Mouse (Mus musculus) limb, embryonic 11.5 days (tissue): ENCODE measurements at regions not wholly inside any gene's neighbourhood (a gene's known extent, or its start where the extent isn't known, plus 50 kb on each side); places are given as distances from the start of the nearest gene placed in this dataset.

Source experiments
- ATAC-seq: fragments of 200-750 bp; cut with Nextera tagmentation; 2 replicates; pipeline ENCODE4 v1.8.0; 2017; ENCODE audit warnings: low read depth; ENCODE audit not compliant: insufficient number of reproducible peaks, low FRiP score, low TSS enrichment
- DNase-seq: peaks from one replicate; pipeline ENCODE4 v3.0.0-alpha.2; 2015; ENCODE audit warnings: low spot score
- H3K27ac ChIP-seq: fragments of 300-500 bp; sonication (generic); replicated peaks from 2 replicates; pipeline ENCODE4 v1.5.1; 2014; ENCODE audit warnings: low read depth, mild to moderate bottlenecking, low read length
- H3K27me3 ChIP-seq: fragments of 300-500 bp; sonication (generic); 2 replicates; pipeline ENCODE4 v1.6.1; 2014; ENCODE audit warnings: mild to moderate bottlenecking, low read length, mixed read lengths; ENCODE audit not compliant: control insufficient read depth, insufficient read depth
- H3K36me3 ChIP-seq: fragments of 300-500 bp; sonication (generic); 2 replicates; pipeline ENCODE4 v1.6.1; 2014; ENCODE audit warnings: mild to moderate bottlenecking, low read length, moderate library complexity, mixed read lengths; ENCODE audit not compliant: control insufficient read depth, insufficient read depth
- H3K4me1 ChIP-seq: fragments of 300-500 bp; sonication (generic); 2 replicates; pipeline ENCODE4 v1.6.1; 2014; ENCODE audit warnings: low read length, mixed read lengths; ENCODE audit not compliant: control insufficient read depth, insufficient read depth
- H3K4me2 ChIP-seq: fragments of 300-500 bp; sonication (generic); 2 replicates; pipeline ENCODE4 v1.6.1; 2014; ENCODE audit warnings: low read depth, mild to moderate bottlenecking, moderate library complexity; ENCODE audit not compliant: severe bottlenecking
- H3K4me3 ChIP-seq: fragments of 300-500 bp; sonication (generic); 2 replicates; pipeline ENCODE4 v1.5.1; 2014; ENCODE audit warnings: low read depth, low read length
- H3K9ac ChIP-seq: fragments of 300-500 bp; sonication (generic); 2 replicates; pipeline ENCODE4 v1.6.1; 2014; ENCODE audit warnings: mild to moderate bottlenecking, low read length
- H3K9me3 ChIP-seq: fragments of 300-500 bp; sonication (generic); 2 replicates; pipeline ENCODE4 v1.6.1; 2016; ENCODE audit warnings: low read length; ENCODE audit not compliant: control insufficient read depth
- WGBS: fragments of 180-500 bp; shearing (Covaris S2); extraction: QIAGEN DNeasy Blood & Tissue Kit; methylation state at CpG from one replicate; pipeline ENCODE4 v1.1.7; 2014; 5-methylcytosine and 5-hydroxymethylcytosine counted together

GRCm38 (mm10) chr2:169469538-169469937 is 118.0 kb downstream of the Gm11011 start:
- peaks cover 6% of the 10 kb centered on the region for H3K4me1 ChIP-seq
- no peak overlapping the region for H3K4me2 ChIP-seq
- WGBS, result 88% methylated on average over 10 of the region's 10 CpGs
- ATAC-seq, result no peak
- no peak overlapping the region for H3K27ac ChIP-seq
- no peaks in the 10 kb centered on the region for H3K9me3 ChIP-seq
- no peak for DNase-seq
- H3K9ac ChIP-seq, result no peak overlapping the region
- H3K4me3 ChIP-seq, result no peak overlapping the region
- no peaks in the 10 kb centered on the region for H3K27me3 ChIP-seq
- no peaks in the 10 kb centered on the region for H3K36me3 ChIP-seq

- no peak for DNase-seq
- Histone ChIP-seq H3K4me1 (peaks cover 6% of the 10 kb centered on the region), H3K9ac (no peak overlapping the region), H3K36me3 (no peaks in the 10 kb centered on the region), H3K4me2 (no peak overlapping the region), H3K27ac (no peak overlapping the region), H3K9me3 (no peaks in the 10 kb centered on the region), H3K27me3 (no peaks in the 10 kb centered on the region), H3K4me3 (no peak overlapping the region)
- WGBS, result 79% methylated on average over 6 of the region's 6 CpGs
- ATAC-seq, result no peak
Measured at GRCm38 (mm10) chr2:169467621-169468020, 119.9 kb downstream of the Gm11011 start.

DNA sequence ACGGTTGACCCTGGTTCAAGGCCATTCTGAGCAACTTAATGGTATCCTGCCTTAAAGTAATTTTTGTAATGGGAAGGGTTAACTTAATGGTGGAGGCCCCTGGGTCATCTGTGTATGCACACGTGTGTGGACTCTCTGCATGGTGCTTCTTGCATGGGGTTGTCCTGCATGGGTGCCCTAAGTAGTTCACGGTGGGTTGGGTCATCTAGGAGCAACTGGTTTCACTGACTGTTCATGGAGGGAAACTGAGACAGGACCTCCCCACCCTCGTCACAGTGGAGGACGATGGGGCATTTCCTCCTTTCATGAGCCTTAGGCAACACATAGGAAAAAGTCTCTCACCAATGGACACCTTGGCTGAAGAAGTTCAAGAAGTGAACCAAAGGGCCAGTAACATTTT is 123.4 kb downstream of the Gm11011 start:
- H3K27me3 ChIP-seq, result no peaks in the 10 kb centered on the region

DNA sequence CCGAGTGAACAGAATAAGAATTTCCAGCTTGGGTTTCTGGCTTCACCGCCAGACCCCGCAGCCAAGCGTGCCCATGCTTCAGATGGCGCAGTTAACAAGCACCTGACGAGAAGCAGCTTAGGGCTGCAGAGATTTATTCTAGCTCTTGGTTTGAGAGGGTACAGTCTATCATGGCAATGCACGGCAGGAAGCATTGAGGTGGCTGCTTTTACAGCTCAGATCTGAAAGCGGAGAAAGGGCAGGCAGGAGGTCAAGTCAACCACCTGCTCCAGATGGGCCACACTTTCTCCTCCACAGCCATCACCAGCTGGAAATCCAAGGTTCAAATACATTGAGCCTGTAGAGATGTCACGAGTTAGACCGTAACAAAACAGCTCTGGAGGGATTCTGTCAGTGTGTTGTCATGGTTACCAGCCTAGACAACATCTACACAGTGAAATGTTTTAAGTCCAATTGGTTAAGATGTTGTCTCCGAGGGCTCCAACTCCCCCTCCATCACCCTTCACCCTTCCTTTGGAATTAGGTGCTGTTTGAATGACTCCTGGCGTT is 126.0 kb downstream of the Gm11011 start:
- H3K4me2 ChIP-seq, result no peak overlapping the region
- H3K27me3 ChIP-seq, result no peaks in the 10 kb centered on the region
- no peak overlapping the region for H3K9ac ChIP-seq
- DNase-seq (no peak), ATAC-seq (no peak)
- no peaks in the 10 kb centered on the region for H3K36me3 ChIP-seq
- H3K9me3 ChIP-seq, result no peaks in the 10 kb centered on the region
- no peaks in the 10 kb centered on the region for H3K4me1 ChIP-seq
- WGBS, result 80% methylated on average over 12 of the region's 12 CpGs
- no peak overlapping the region for H3K4me3 ChIP-seq
- H3K27ac ChIP-seq, result no peak overlapping the region

More for the DNA sequence above, 123.4 kb downstream of the Gm11011 start:
- no peak overlapping the region for H3K27ac ChIP-seq
- H3K36me3 ChIP-seq, result no peaks in the 10 kb centered on the region
- no peak overlapping the region for H3K4me3 ChIP-seq
- DNase-seq, result no peak
- peaks cover 6% of the 10 kb centered on the region for H3K4me1 ChIP-seq
- no peak overlapping the region for H3K9ac ChIP-seq
- ATAC-seq, result no peak
- 85% methylated on average over 5 of the region's 5 CpGs for WGBS
- no peaks in the 10 kb centered on the region for H3K9me3 ChIP-seq
- H3K4me2 ChIP-seq, result no peak overlapping the region

DNA sequence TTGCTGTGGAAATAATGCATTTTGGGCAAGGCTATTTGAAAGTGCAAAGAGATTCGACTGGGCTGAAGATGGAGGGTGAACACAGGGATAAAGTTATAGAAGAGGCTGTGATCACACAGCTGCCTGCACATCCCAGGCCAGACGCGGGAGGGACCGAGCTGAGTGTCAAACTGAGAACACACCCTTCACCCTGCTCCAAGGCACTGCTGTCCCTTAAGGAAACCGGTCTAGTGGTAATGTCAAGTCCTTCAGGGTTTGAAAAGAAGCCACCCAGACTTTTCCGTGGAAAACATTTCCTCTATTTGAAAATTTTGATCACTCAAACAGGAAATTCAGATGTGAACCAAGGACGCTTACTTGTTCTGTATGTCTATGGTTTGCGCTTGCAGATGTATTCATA is 134.6 kb downstream of the Gm11011 start:
- no peak for DNase-seq
- 91% methylated on average over 8 of the region's 8 CpGs for WGBS

GRCm38 (mm10) chr2:169450801-169451200 is 136.7 kb downstream of the Gm11011 start:
- Histone ChIP-seq H3K36me3 (no peaks in the 10 kb centered on the region), H3K27ac (no peak overlapping the region), H3K4me3 (no peak overlapping the region), H3K9ac (no peak overlapping the region), H3K4me2 (no peak overlapping the region), H3K4me1 (no peaks in the 10 kb centered on the region), H3K27me3 (no peaks in the 10 kb centered on the region), H3K9me3 (no peaks in the 10 kb centered on the region)
- DNase-seq (no peak), ATAC-seq (no peak)
- WGBS, result 87% methylated on average over 6 of the region's 6 CpGs

More for the DNA sequence above, 134.6 kb downstream of the Gm11011 start:
- no peak overlapping the region for H3K4me2 ChIP-seq
- ATAC-seq, result no peak
- no peaks in the 10 kb centered on the region for H3K36me3 ChIP-seq
- no peak overlapping the region for H3K27ac ChIP-seq
- H3K4me3 ChIP-seq, result no peak overlapping the region
- H3K9ac ChIP-seq, result no peak overlapping the region
- no peaks in the 10 kb centered on the region for H3K9me3 ChIP-seq
- H3K4me1 ChIP-seq, result no peaks in the 10 kb centered on the region
- no peaks in the 10 kb centered on the region for H3K27me3 ChIP-seq

- DNase-seq, result no peak
- Histone ChIP-seq H3K27ac (no peak overlapping the region), H3K4me3 (no peak overlapping the region), H3K36me3 (no peaks in the 10 kb centered on the region), H3K9me3 (no peaks in the 10 kb centered on the region), H3K4me2 (no peak overlapping the region), H3K27me3 (no peaks in the 10 kb centered on the region), H3K9ac (no peak overlapping the region), H3K4me1 (no peaks in the 10 kb centered on the region)
- WGBS, result 82% methylated on average over 6 of the region's 6 CpGs
- ATAC-seq, result no peak
Measured at GRCm38 (mm10) chr2:169447495-169448280, 139.9 kb downstream of the Gm11011 start.

GRCm38 (mm10) chr2:169445877-169446276 is 141.7 kb downstream of the Gm11011 start:
- Histone ChIP-seq H3K36me3 (no peaks in the 10 kb centered on the region), H3K27me3 (no peaks in the 10 kb centered on the region), H3K4me1 (no peaks in the 10 kb centered on the region), H3K4me2 (no peak overlapping the region), H3K27ac (no peak overlapping the region), H3K9me3 (no peaks in the 10 kb centered on the region), H3K9ac (no peak overlapping the region), H3K4me3 (no peak overlapping the region)
- no peak for ATAC-seq
- DNase-seq, result no peak
- WGBS, result 96% methylated on average over 5 of the region's 5 CpGs
